Comparison of ENCODE assay signal across 13 mouse cellular contexts in genomic region chr11:109067733-109068132, GRCm38 (mm10).
DNase-seq lines count a peak whose midpoint lies in the region; ATAC-seq and TF ChIP-seq lines count a peak whose summit lies in the region.
"Had no signal": no experiment of that assay in that cellular context is flagged by ENCODE, and none has a peak within 500 bp of the region (broad histone marks: within the 10 kb centered on the region; RNA-seq: fewer than 3 reads in every experiment).

No protein-coding gene starts in this region.

- H3K9me3 ChIP-seq in intestine, embryonic 15.5 days: no peaks in the 10 kb centered on the region
- no peaks in the 10 kb centered on the region for H3K9me3 ChIP-seq in intestine, postnatal 0 days (ENCODE audit: control insufficient read depth)
- H3K9me3 ChIP-seq in embryonic facial prominence, embryonic 15.5 days (replicated peaks): no peaks in the 10 kb centered on the region
- no peaks in the 10 kb centered on the region for H3K9me3 ChIP-seq in hindbrain, embryonic 12.5 days (replicated peaks)
- H3K9me3 ChIP-seq in midbrain, embryonic 14.5 days (ENCODE audit: control insufficient read depth, low read length): no peaks in the 10 kb centered on the region

- no peak for TF ChIP-seq CTCF in intestine, postnatal 0 days (IDR thresholded peaks at IDR 0.05; ENCODE audit: low read depth)

- H3K4me1 ChIP-seq in intestine, embryonic 15.5 days (replicated peaks): peaks cover 15% of the 10 kb centered on the region
- H3K4me1 ChIP-seq in intestine, postnatal 0 days (replicated peaks; ENCODE audit: control insufficient read depth, insufficient read depth, low read length): peaks cover 4% of the 10 kb centered on the region
- peaks cover 35% of the 10 kb centered on the region for H3K4me1 ChIP-seq in embryonic facial prominence, embryonic 15.5 days
- peaks cover 43% of the 10 kb centered on the region for H3K4me1 ChIP-seq in hindbrain, embryonic 12.5 days
- peaks cover 19% of the 10 kb centered on the region for H3K4me1 ChIP-seq in midbrain, embryonic 14.5 days (ENCODE audit: control insufficient read depth, insufficient read depth, low read length)

- no peak for ATAC-seq in intestine, embryonic 15.5 days
- ATAC-seq in intestine, postnatal 0 days: no peak
- no peak for ATAC-seq in embryonic facial prominence, embryonic 15.5 days (ENCODE audit: insufficient number of reproducible peaks, low FRiP score, low TSS enrichment, low read depth)
- ATAC-seq in hindbrain, embryonic 12.5 days (ENCODE audit: low FRiP score): no peak
- ATAC-seq in midbrain, embryonic 14.5 days (ENCODE audit: low FRiP score, low TSS enrichment): no peak
- ATAC-seq: CD4-positive, CD25-positive, alpha-beta regulatory T cell, adult 4 months had no signal

- no peak overlapping the region for H3K9ac ChIP-seq in intestine, embryonic 15.5 days
- no peak overlapping the region for H3K9ac ChIP-seq in intestine, postnatal 0 days (ENCODE audit: low read depth, low read length)
- H3K9ac ChIP-seq in embryonic facial prominence, embryonic 15.5 days: no peak overlapping the region
- no peak overlapping the region for H3K9ac ChIP-seq in hindbrain, embryonic 12.5 days
- no peak overlapping the region for H3K9ac ChIP-seq in midbrain, embryonic 14.5 days (replicated peaks; ENCODE audit: low read length)

- H3K36me3 ChIP-seq in intestine, embryonic 15.5 days: no peaks in the 10 kb centered on the region
- no peaks in the 10 kb centered on the region for H3K36me3 ChIP-seq in intestine, postnatal 0 days (ENCODE audit: control insufficient read depth, insufficient read depth)
- no peaks in the 10 kb centered on the region for H3K36me3 ChIP-seq in embryonic facial prominence, embryonic 15.5 days
- H3K36me3 ChIP-seq in hindbrain, embryonic 12.5 days: no peaks in the 10 kb centered on the region
- no peaks in the 10 kb centered on the region for H3K36me3 ChIP-seq in midbrain, embryonic 14.5 days (ENCODE audit: control insufficient read depth, insufficient read depth, low read length)

- H3K4me2 ChIP-seq in intestine, embryonic 15.5 days (replicated peaks): no peak overlapping the region
- no peak overlapping the region for H3K4me2 ChIP-seq in intestine, postnatal 0 days (replicated peaks; ENCODE audit: low read depth)
- no peak overlapping the region for H3K4me2 ChIP-seq in embryonic facial prominence, embryonic 15.5 days (replicated peaks)
- no peak overlapping the region for H3K4me2 ChIP-seq in hindbrain, embryonic 12.5 days (replicated peaks)
- no peak overlapping the region for H3K4me2 ChIP-seq in midbrain, embryonic 14.5 days (ENCODE audit: low read length)

- WGBS in intestine, embryonic 15.5 days: 61% methylated on average over 7 of the region's 7 CpGs
- WGBS in intestine, postnatal 0 days: 72% methylated on average over 7 of the region's 7 CpGs
- WGBS in embryonic facial prominence, embryonic 15.5 days: 49% methylated on average over 7 of the region's 7 CpGs
- WGBS in hindbrain, embryonic 12.5 days: 61% methylated on average over 7 of the region's 7 CpGs
- 62% methylated on average over 7 of the region's 7 CpGs for WGBS in midbrain, embryonic 14.5 days

- no peak overlapping the region for H3K4me3 ChIP-seq in intestine, embryonic 15.5 days (replicated peaks)
- no peak overlapping the region for H3K4me3 ChIP-seq in intestine, postnatal 0 days (ENCODE audit: low read depth, low read length)
- H3K4me3 ChIP-seq in embryonic facial prominence, embryonic 15.5 days (replicated peaks): no peak overlapping the region
- no peak overlapping the region for H3K4me3 ChIP-seq in hindbrain, embryonic 12.5 days
- no peak overlapping the region for H3K4me3 ChIP-seq in midbrain, embryonic 14.5 days (replicated peaks; ENCODE audit: low read depth, low read length)
- H3K4me3 ChIP-seq: gastrocnemius, adult 2 months had no signal

- no peak for DNase-seq in midbrain, embryonic 14.5 days
- no peak for DNase-seq in adipocyte (ENCODE audit: low spot score)
- no peak for DNase-seq in right cerebral cortex, postnatal 10 days (ENCODE audit: low spot score in 2 of 2)
- DNase-seq in spleen, postnatal 36 days (ENCODE audit: low spot score in 2 of 2): no peak
- DNase-seq: cerebellum, adult 9-11 months; thymus, postnatal 36 days had no signal

- H3K27ac ChIP-seq in intestine, embryonic 15.5 days: 0 out of 2 replicates have a peak overlapping the region, but pooled peaks have one; percentile 22
- H3K27ac ChIP-seq in intestine, postnatal 0 days (ENCODE audit: low read depth, low read length): no peak overlapping the region
- H3K27ac ChIP-seq in embryonic facial prominence, embryonic 15.5 days (replicated peaks): peak overlapping the region; percentile 40; the same call in 1 of the 2 replicates
- peak overlapping the region; percentile 76 for H3K27ac ChIP-seq in hindbrain, embryonic 12.5 days
- H3K27ac ChIP-seq in midbrain, embryonic 14.5 days (replicated peaks; ENCODE audit: low read depth, low read length): 0 out of 2 replicates have a peak overlapping the region, but pooled peaks have one; percentile 71
- H3K27ac ChIP-seq: gastrocnemius, adult 2 months; kidney, postnatal 0 days had no signal

- H3K27me3 ChIP-seq in intestine, embryonic 15.5 days (replicated peaks): no peaks in the 10 kb centered on the region
- no peaks in the 10 kb centered on the region for H3K27me3 ChIP-seq in intestine, postnatal 0 days (replicated peaks; ENCODE audit: control insufficient read depth, insufficient read depth, low read length)
- no peaks in the 10 kb centered on the region for H3K27me3 ChIP-seq in embryonic facial prominence, embryonic 15.5 days
- H3K27me3 ChIP-seq in hindbrain, embryonic 12.5 days: no peaks in the 10 kb centered on the region
- H3K27me3 ChIP-seq in midbrain, embryonic 14.5 days (ENCODE audit: control insufficient read depth, insufficient read depth, low read length): no peaks in the 10 kb centered on the region
